Comparison of ENCODE assay signal across 8 mouse cellular contexts in genomic region chr2:76675949-76676348, GRCm38 (mm10). TPM values are rescaled to one million over a fixed set of nuclear protein-coding genes. Genes with fewer than 3 reads are reported as not detected.
DNase-seq lines count a peak whose midpoint lies in the region; ATAC-seq lines count a peak whose summit lies in the region.

No protein-coding gene starts in this region.

- no peaks in the 10 kb centered on the region for H3K9me3 ChIP-seq in forebrain, embryonic 10.5 days
- H3K9me3 ChIP-seq in limb, embryonic 15.5 days: no peaks in the 10 kb centered on the region

- DNase-seq in embryo, embryonic 11 days: peak; percentile 10
- DNase-seq in embryo, embryonic 10 days (ENCODE audit: low spot score): no peak
- peak; percentile 24 for DNase-seq in 416B (ENCODE audit: low read depth)
- no peak for DNase-seq in forebrain, embryonic 10.5 days (ENCODE audit: extremely low spot score, low spot score)
- no peak for DNase-seq in ovary, adult 18-20 months (ENCODE audit: low spot score)
- DNase-seq in adrenal gland, postnatal 4 days (ENCODE audit: low spot score in 2 of 2): no peak

- ATAC-seq in limb, embryonic 15.5 days (ENCODE audit: insufficient number of reproducible peaks, low FRiP score, low TSS enrichment, low read depth): no peak
- ATAC-seq in granulocyte monocyte progenitor cell, adult 5-6 weeks (replicated peaks; ENCODE audit: poor library complexity, severe bottlenecking): no peak

- no peaks in the 10 kb centered on the region for H3K27me3 ChIP-seq in forebrain, embryonic 10.5 days (ENCODE audit: poor library complexity, severe bottlenecking)
- H3K27me3 ChIP-seq in limb, embryonic 15.5 days: no peaks in the 10 kb centered on the region

- 0 out of 2 replicates have a peak overlapping the region, but pooled peaks have one; percentile 17 for H3K9ac ChIP-seq in limb, embryonic 15.5 days

- peaks cover 29% of the 10 kb centered on the region for H3K36me3 ChIP-seq in forebrain, embryonic 10.5 days (replicated peaks)
- peaks cover 10% of the 10 kb centered on the region for H3K36me3 ChIP-seq in limb, embryonic 15.5 days

- H3K4me1 ChIP-seq in forebrain, embryonic 10.5 days: peaks cover 46% of the 10 kb centered on the region
- peaks cover 22% of the 10 kb centered on the region for H3K4me1 ChIP-seq in limb, embryonic 15.5 days

- H3K4me3 ChIP-seq in forebrain, embryonic 10.5 days: peak overlapping the region; percentile 85
- H3K4me3 ChIP-seq in limb, embryonic 15.5 days: peak overlapping the region; percentile 77

- peak overlapping the region; percentile 49 for H3K4me2 ChIP-seq in limb, embryonic 15.5 days

- WGBS in forebrain, embryonic 10.5 days: 12% methylated on average over 4 of the region's 4 CpGs
- WGBS in limb, embryonic 15.5 days: 13% methylated on average over 4 of the region's 4 CpGs

- H3K27ac ChIP-seq in forebrain, embryonic 10.5 days: peak overlapping the region; percentile 93
- H3K27ac ChIP-seq in limb, embryonic 15.5 days: no peak overlapping the region

RNA-seq across cellular contexts. Expression of gene Plekha3, which starts 0.9 kb away (rescaled TPM):
- polyA plus RNA-seq in forebrain, embryonic 10.5 days (2016; fragmentation: Nextera tagmentation; extraction: Ambion mirVana): 5.6 and 6.2 TPM in 2 replicates
- 7.5 and 9.1 TPM in 2 replicates for polyA plus RNA-seq in limb, embryonic 15.5 days (2015; fragmentation: Nextera tagmentation; extraction: Ambion mirVana)
- total RNA-seq in granulocyte monocyte progenitor cell, adult 5-6 weeks (2014; fragmentation: Nextera tagmentation): 17.4 and 29.5 TPM in 2 replicates
- 23.1 and 23.2 TPM in 2 replicates for total RNA-seq in granulocyte monocyte progenitor cell, adult 5-6 weeks (2017)
- 10 to 100 TPM; 35.9 to 37.7 TPM for total RNA-seq in adrenal gland, postnatal 4 days (2021)

RNA-seq across cellular contexts. Expression of gene Fkbp7, which starts 3.0 kb away (rescaled TPM):
- polyA plus RNA-seq in forebrain, embryonic 10.5 days (2016; fragmentation: Nextera tagmentation; extraction: Ambion mirVana): 11.9 and 12.2 TPM in 2 replicates
- 151 and 159 TPM in 2 replicates for polyA plus RNA-seq in limb, embryonic 15.5 days (2015; fragmentation: Nextera tagmentation; extraction: Ambion mirVana)
- 6.9 and 18.4 TPM in 2 replicates for total RNA-seq in granulocyte monocyte progenitor cell, adult 5-6 weeks (2014; fragmentation: Nextera tagmentation)
- 10.6 and 13.3 TPM in 2 replicates for total RNA-seq in granulocyte monocyte progenitor cell, adult 5-6 weeks (2017)
- 10 to 100 TPM; 38.5 to 43.3 TPM for total RNA-seq in adrenal gland, postnatal 4 days (2021)

RNA-seq across cellular contexts. Expression of gene Pjvk, which starts 27.7 kb away (rescaled TPM):
- 0.68 and 0.76 TPM in 2 replicates for polyA plus RNA-seq in forebrain, embryonic 10.5 days (2016; fragmentation: Nextera tagmentation; extraction: Ambion mirVana)
- 0.15 and 0.53 TPM in 2 replicates for polyA plus RNA-seq in limb, embryonic 15.5 days (2015; fragmentation: Nextera tagmentation; extraction: Ambion mirVana)
- not detected in 2 replicates for total RNA-seq in granulocyte monocyte progenitor cell, adult 5-6 weeks (2014; fragmentation: Nextera tagmentation)
- not detected in 2 replicates for total RNA-seq in granulocyte monocyte progenitor cell, adult 5-6 weeks (2017)
- 1 to 10 TPM in 1 of 2 experiments, under 1 TPM in 1; 0.64 to 1.7 TPM for total RNA-seq in adrenal gland, postnatal 4 days (2021)

RNA-seq across cellular contexts. Expression of gene Prkra, which starts 28.1 kb away (rescaled TPM):
- 74.9 and 79.6 TPM in 2 replicates for polyA plus RNA-seq in forebrain, embryonic 10.5 days (2016; fragmentation: Nextera tagmentation; extraction: Ambion mirVana)
- polyA plus RNA-seq in limb, embryonic 15.5 days (2015; fragmentation: Nextera tagmentation; extraction: Ambion mirVana): 55.2 and 58.0 TPM in 2 replicates
- total RNA-seq in granulocyte monocyte progenitor cell, adult 5-6 weeks (2014; fragmentation: Nextera tagmentation): 22.3 and 23.1 TPM in 2 replicates
- total RNA-seq in granulocyte monocyte progenitor cell, adult 5-6 weeks (2017): 17.3 and 17.7 TPM in 2 replicates
- total RNA-seq in adrenal gland, postnatal 4 days (2021): 10 to 100 TPM; 41.3 to 43.8 TPM

Comparison
In these comparisons a context has a peak if more than half of its experiments do, and no peak if none do; other contexts are left out.
1. DNase-seq: peak in embryo, embryonic 11 days (single experiment) and 416B (single experiment); none in embryo, embryonic 10 days (single experiment), forebrain, embryonic 10.5 days (single experiment), ovary, adult 18-20 months (single experiment) and adrenal gland, postnatal 4 days (0 of 2).